Mouse (Mus musculus) thymus, adult 2 months (tissue): ENCODE data around the gene Ermp1. TPM values are rescaled to one million over a fixed set of nuclear protein-coding genes. Genes with fewer than 3 reads are reported as not detected.
"Not testable (repeated sequence)": the region's sequence is repeated elsewhere in the genome, so short reads cannot be mapped to it uniquely, and the experiment has no call there.

Experiments
- DNase-seq: peaks from one replicate; pipeline ENCODE4 v3.0.0; 2021
- H3K27ac ChIP-seq: fragments of 200-500 bp; 2 replicates; pipeline ENCODE4 v1.5.1; 2012; ENCODE audit warnings: low read length, control low read depth; ENCODE audit not compliant: control insufficient read depth, insufficient read depth
- H3K27me3 ChIP-seq: fragments of 200-500 bp; 2 replicates; pipeline ENCODE4 v1.6.1; 2012; ENCODE audit warnings: mild to moderate bottlenecking, low read length, moderate library complexity, mixed read lengths; ENCODE audit not compliant: control insufficient read depth, insufficient read depth
- H3K36me3 ChIP-seq: fragments of 200-500 bp; 2 replicates; pipeline ENCODE4 v1.6.1; 2012; ENCODE audit warnings: mild to moderate bottlenecking, low read length, moderate library complexity; ENCODE audit not compliant: control insufficient read depth, insufficient read depth
- H3K4me1 ChIP-seq: fragments of 200-500 bp; replicated peaks from 2 replicates; pipeline ENCODE4 v1.6.1; 2012; ENCODE audit warnings: low read length; ENCODE audit not compliant: control insufficient read depth, insufficient read depth
- H3K4me3 ChIP-seq: fragments of 200-500 bp; 2 replicates; pipeline ENCODE4 v1.5.1; 2012; ENCODE audit warnings: mild to moderate bottlenecking, low read length, control low read depth, moderate library complexity; ENCODE audit not compliant: control insufficient read depth, insufficient read depth
- CTCF ChIP-seq: fragments of 200-500 bp; IDR thresholded peaks from 2 replicates; pipeline ENCODE4 v1.5.1; 2012; ENCODE audit warnings: mild to moderate bottlenecking, control low read depth, low read length, moderate library complexity, borderline replicate concordance; ENCODE audit not compliant: control insufficient read depth, poor library complexity, insufficient read depth; ENCODE audit errors: extremely low read depth
- POLR2A ChIP-seq: fragments of 200-500 bp; IDR thresholded peaks from 2 replicates; pipeline ENCODE4 v1.6.1; 2012; ENCODE audit warnings: mild to moderate bottlenecking, low read length, control low read depth, moderate library complexity; ENCODE audit not compliant: control insufficient read depth, poor library complexity, insufficient read depth; ENCODE audit errors: extremely low read depth
- whole genome bisulfite sequencing: fragments of 180-500 bp; shearing (Covaris S2); methylation state at CpG from one replicate; pipeline ENCODE4 v1.1.7; 2018; 5-methylcytosine and 5-hydroxymethylcytosine counted together
- polyA plus RNA-seq: library from polyadenylated mRNA; depleted of rRNA; stranded (reverse); fragments of >200 nt; gene quantifications from 2 replicates; pipeline ENCODE4 v1.2.3, GENCODE M21; 2012

Ermp1 gene
- polyA plus RNA-seq, 1 experiment: 18.1 TPM

- 99% methylated on average over 3 of the region's 3 CpGs for WGBS
- no peaks in the 10 kb centered on the region for H3K4me1 ChIP-seq
- H3K36me3 ChIP-seq: peaks cover 45% of the 10 kb centered on the region
- no peak for DNase-seq
- H3K27ac ChIP-seq: no peak overlapping the region
- H3K27me3 ChIP-seq: no peaks in the 10 kb centered on the region
- TF ChIP-seq CTCF (no peak), POLR2A (no peak)
- H3K4me3 ChIP-seq: no peak overlapping the region
Observed at GRCm38 (mm10) chr19:29596276-29596675, 51.9 kb downstream of the Ermp1 start.

GRCm38 (mm10) chr19:29593783-29594182, 54.4 kb downstream of the Ermp1 start:
- not testable (repeated sequence) for DNase-seq
- 100% methylated on average over 3 of the region's 3 CpGs for WGBS

DNA sequence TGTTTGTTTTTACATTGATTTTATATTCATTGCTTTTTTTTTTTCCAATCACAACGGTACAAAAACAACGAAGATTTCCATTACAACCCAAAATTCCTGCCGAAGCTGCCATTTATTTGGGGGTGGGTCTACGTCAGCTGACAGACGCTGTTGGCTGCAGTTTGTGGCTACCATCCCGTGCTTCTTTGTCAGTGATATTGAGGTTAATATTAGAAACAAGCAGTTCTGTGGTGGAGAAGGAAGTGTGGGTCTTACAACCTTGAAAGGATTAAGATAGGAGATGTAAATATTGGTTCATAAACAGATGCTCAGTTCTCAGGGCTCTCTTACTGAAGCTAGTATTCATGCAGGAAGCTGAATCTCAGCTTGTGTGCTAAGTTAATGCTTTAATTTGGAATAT, 64.5 kb downstream of the Ermp1 start:
- H3K27ac ChIP-seq: no peak overlapping the region
- no peak for DNase-seq
- WGBS: 95% methylated on average over 6 of the region's 6 CpGs
- H3K36me3 ChIP-seq: peaks cover 37% of the 10 kb centered on the region
- H3K27me3 ChIP-seq: no peaks in the 10 kb centered on the region
- no peaks in the 10 kb centered on the region for H3K4me1 ChIP-seq
- TF ChIP-seq CTCF (no peak), POLR2A (no peak)
- H3K4me3 ChIP-seq: no peak overlapping the region

More at GRCm38 (mm10) chr19:29593783-29594182, 54.4 kb downstream of the Ermp1 start:
- not testable (repeated sequence) for H3K4me3 ChIP-seq, H3K4me1 ChIP-seq, H3K27ac ChIP-seq, H3K27me3 ChIP-seq
- peaks cover 30% of the 10 kb centered on the region for H3K36me3 ChIP-seq

DNA sequence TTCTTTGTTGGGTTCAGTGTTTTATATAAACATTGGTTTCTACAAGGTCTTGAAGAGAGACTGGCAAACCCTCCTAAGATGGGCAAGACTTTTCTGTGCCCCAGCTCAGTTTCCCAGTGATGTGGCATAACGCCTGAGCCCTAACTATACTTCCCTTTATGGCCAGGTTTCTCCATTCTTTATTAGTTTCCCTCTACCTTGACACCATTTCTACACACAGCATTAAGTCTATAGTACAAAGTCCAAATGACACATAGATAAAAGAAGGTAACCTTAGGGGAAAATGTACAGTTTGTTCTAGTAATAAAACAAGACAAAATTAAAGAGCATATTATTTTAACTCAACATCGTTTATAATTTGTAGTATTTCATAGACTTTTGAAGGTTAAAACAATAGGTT, 65.8 kb downstream of the Ermp1 start:
- 97% methylated on average over 2 of the region's 2 CpGs for WGBS

DNA sequence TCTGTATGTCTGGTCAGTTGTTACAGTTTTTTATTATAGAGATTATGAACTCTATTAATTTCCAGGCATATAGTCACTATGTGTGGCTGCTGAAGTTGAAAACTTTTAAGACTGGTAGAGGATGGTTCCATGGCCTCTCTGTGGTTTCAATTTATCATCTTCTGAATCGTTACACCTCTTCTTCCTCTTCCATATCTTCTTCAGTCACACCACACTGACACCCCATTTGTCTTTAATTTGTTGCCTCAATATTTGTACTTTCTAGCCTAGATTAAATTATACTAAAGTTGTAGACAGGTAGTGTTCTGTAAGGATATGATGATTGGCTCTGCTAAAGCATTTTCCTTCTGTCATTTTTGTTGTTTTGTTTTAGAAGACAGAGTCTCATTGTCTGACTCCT, 81.7 kb downstream of the Ermp1 start:
- no peaks in the 10 kb centered on the region for H3K4me1 ChIP-seq
- 45% methylated on average over 1 of the region's 1 CpGs for WGBS
- 0 out of 2 replicates have a peak, but pooled peaks cover 9% of the 10 kb centered on the region for H3K36me3 ChIP-seq
- TF ChIP-seq POLR2A (no peak), CTCF (no peak)
- DNase-seq: no peak
- no peak overlapping the region for H3K27ac ChIP-seq
- H3K27me3 ChIP-seq: no peaks in the 10 kb centered on the region
- no peak overlapping the region for H3K4me3 ChIP-seq

More for the DNA sequence above, 65.8 kb downstream of the Ermp1 start:
- H3K36me3 ChIP-seq: peaks cover 30% of the 10 kb centered on the region
- no peaks in the 10 kb centered on the region for H3K4me1 ChIP-seq
- no peak overlapping the region for H3K27ac ChIP-seq
- no peaks in the 10 kb centered on the region for H3K27me3 ChIP-seq
- H3K4me3 ChIP-seq: no peak overlapping the region
- no peak for DNase-seq
- TF ChIP-seq CTCF: no peak
- TF ChIP-seq POLR2A: no peak

DNA sequence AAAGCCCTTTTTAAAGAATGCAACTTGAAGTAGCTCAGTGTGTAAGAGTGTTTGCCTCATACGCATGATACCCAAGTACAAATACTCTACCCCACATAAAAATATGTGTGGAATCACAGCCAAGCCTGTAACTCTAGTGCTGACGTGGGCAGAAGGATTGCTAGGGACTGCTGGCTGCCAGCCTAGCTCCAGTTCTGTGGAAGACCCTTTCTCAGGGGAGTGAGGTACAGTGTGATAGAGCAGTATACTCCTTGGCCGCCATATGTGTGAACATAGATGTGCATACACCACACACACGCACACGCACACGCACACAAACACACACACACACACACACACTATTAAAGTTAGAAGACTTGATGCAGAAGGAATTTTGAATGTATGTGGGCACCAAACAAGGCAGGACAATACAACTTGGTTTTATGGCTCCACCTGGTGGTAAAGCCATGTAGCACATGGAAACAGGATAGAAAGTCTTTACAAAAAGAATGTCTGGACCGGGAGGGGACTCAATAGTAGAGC, 84.9 kb downstream of the Ermp1 start:
- Histone ChIP-seq H3K27me3 (no peaks in the 10 kb centered on the region), H3K36me3 (0 out of 2 replicates have a peak, but pooled peaks cover 4% of the 10 kb centered on the region), H3K4me3 (no peak overlapping the region), H3K27ac (no peak overlapping the region), H3K4me1 (no peaks in the 10 kb centered on the region)
- peak; percentile 58 for DNase-seq
- no peak for TF ChIP-seq POLR2A
- TF ChIP-seq CTCF: no peak
- WGBS: 87% methylated on average over 7 of the region's 7 CpGs

DNA sequence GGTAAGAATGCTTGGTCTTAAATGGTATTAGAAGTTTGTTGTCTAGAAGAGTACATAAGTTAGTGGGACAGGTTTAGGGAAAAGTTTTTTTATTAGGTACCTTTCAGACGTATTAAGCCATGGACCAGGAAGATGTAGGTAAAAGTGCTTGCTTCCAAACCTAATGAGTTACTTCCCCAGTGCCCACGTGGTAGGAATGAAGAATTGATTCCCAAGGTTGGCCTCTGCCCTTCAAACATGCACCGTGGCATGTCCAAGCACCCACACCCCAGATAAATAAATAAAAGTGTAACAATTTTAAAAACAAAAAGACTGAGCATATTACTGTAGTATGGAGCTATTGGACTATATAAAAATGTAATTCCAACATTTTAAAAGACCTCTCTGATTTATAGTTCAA, 85.6 kb downstream of the Ermp1 start:
- Histone ChIP-seq H3K36me3 (0 out of 2 replicates have a peak, but pooled peaks cover 4% of the 10 kb centered on the region), H3K4me1 (no peaks in the 10 kb centered on the region), H3K27ac (no peak overlapping the region), H3K4me3 (no peak overlapping the region), H3K27me3 (no peaks in the 10 kb centered on the region)
- DNase-seq: no peak
- 87% methylated on average over 3 of the region's 3 CpGs for WGBS
- no peak for TF ChIP-seq CTCF
- TF ChIP-seq POLR2A: no peak
